In genomic region chr10:81134181-81134587, GRCm38 (mm10) we compare ENCODE assay signal across 8 mouse cellular contexts. TPM values are rescaled to one million over a fixed set of nuclear protein-coding genes. Genes with fewer than 3 reads are reported as not detected.
DNase-seq lines count a peak whose midpoint lies in the region; ATAC-seq and TF ChIP-seq lines count a peak whose summit lies in the region.

No protein-coding gene starts in this region.

- 3% methylated on average over 16 of the region's 16 CpGs for WGBS in heart, embryonic 14.5 days
- WGBS in limb, embryonic 11.5 days, result 2% methylated on average over 16 of the region's 16 CpGs

- peaks cover 5% of the 10 kb centered on the region for H3K27me3 ChIP-seq in heart, embryonic 14.5 days (ENCODE audit: control insufficient read depth, insufficient read depth, low read length)
- H3K27me3 ChIP-seq in limb, embryonic 11.5 days (ENCODE audit: control insufficient read depth, insufficient read depth, low read length), result peaks cover 19% of the 10 kb centered on the region

- no peak for ATAC-seq in heart, embryonic 14.5 days (ENCODE audit: insufficient number of reproducible peaks, insufficient read depth, low FRiP score, low read depth)
- ATAC-seq in limb, embryonic 11.5 days (ENCODE audit: insufficient number of reproducible peaks, low FRiP score, low TSS enrichment, low read depth), result no peak
- peak; percentile 47 for ATAC-seq in monocyte, adult 5-6 weeks (replicated peaks; ENCODE audit: insufficient number of reproducible peaks, low FRiP score, low TSS enrichment, poor library complexity, severe bottlenecking)
- ATAC-seq in activated CD4-positive, CD25-positive, alpha-beta regulatory T cell, adult 4 months, result no peak

- H3K4me2 ChIP-seq in heart, embryonic 14.5 days (ENCODE audit: low read length), result peak overlapping the region; percentile 99
- peak overlapping the region; percentile 8; the same call in 1 of the 2 replicates for H3K4me2 ChIP-seq in limb, embryonic 11.5 days (ENCODE audit: low read depth, severe bottlenecking)

- H3K27ac ChIP-seq in left cerebral cortex, adult 2 months, result peak overlapping the region; percentile 40
- no peak overlapping the region for H3K27ac ChIP-seq in heart, embryonic 14.5 days (replicated peaks in 1 of 2; ENCODE audit: control insufficient read depth in 1 of 2, insufficient read depth in 1 of 2, low read depth in 2 of 2, low read length in 2 of 2)
- no peak overlapping the region for H3K27ac ChIP-seq in limb, embryonic 11.5 days (replicated peaks; ENCODE audit: low read depth, low read length)

- H3K9me3 ChIP-seq in heart, embryonic 14.5 days (ENCODE audit: control insufficient read depth, low read length), result no peaks in the 10 kb centered on the region
- H3K9me3 ChIP-seq in limb, embryonic 11.5 days (ENCODE audit: control insufficient read depth, low read length), result no peaks in the 10 kb centered on the region

- 0 out of 2 replicates have a peak overlapping the region, but pooled peaks have one; percentile 9 for H3K9ac ChIP-seq in heart, embryonic 14.5 days (ENCODE audit: low read length)
- H3K9ac ChIP-seq in limb, embryonic 11.5 days (ENCODE audit: low read length), result no peak overlapping the region

- intact Hi-C loops in left cerebral cortex, adult 2 months (cut with DNase I), result no loop called here
- intact Hi-C loops in left cerebral cortex, postnatal 4 days (cut with DNase I), result no loop called here

- H3K4me1 ChIP-seq in heart, embryonic 14.5 days (ENCODE audit: control insufficient read depth in 2 of 2, insufficient read depth in 2 of 2, low read length in 2 of 2), result peaks cover 15 to 25% of the 10 kb centered on the region in 2 experiments
- H3K4me1 ChIP-seq in limb, embryonic 11.5 days (ENCODE audit: control insufficient read depth, insufficient read depth, low read length), result peaks cover 14% of the 10 kb centered on the region

- peak in 1 of 2 experiments; percentile 63 for DNase-seq in left cerebral cortex, adult 2 months (ENCODE audit: extremely low spot score in 1 of 2, low spot score in 2 of 2)
- DNase-seq in left cerebral cortex, postnatal 4 days, result no peak
- peak; percentile 57 for DNase-seq in brain, adult 2 months (ENCODE audit: low read depth, low spot score)
- DNase-seq in limb, embryonic 11.5 days (ENCODE audit: low spot score), result peak; percentile 43
- DNase-seq in right cerebral cortex, postnatal 4 days, result no peak

- no peak overlapping the region; the same call in 1 of the 2 replicates for H3K4me3 ChIP-seq in left cerebral cortex, adult 2 months
- H3K4me3 ChIP-seq in heart, embryonic 14.5 days (ENCODE audit: control insufficient read depth in 1 of 2, insufficient read depth in 1 of 2, low read depth in 1 of 2, low read length in 2 of 2), result peak overlapping the region in 1 of 2 experiments; percentile 94; a peak in 1 of 4 replicates
- H3K4me3 ChIP-seq in limb, embryonic 11.5 days (ENCODE audit: low read depth, low read length), result no peak overlapping the region

- no peak for TF ChIP-seq CTCF in left cerebral cortex, adult 2 months (IDR thresholded peaks at IDR 0.05)

- no peaks in the 10 kb centered on the region for H3K36me3 ChIP-seq in heart, embryonic 14.5 days (ENCODE audit: control insufficient read depth, insufficient read depth, low read length)
- no peaks in the 10 kb centered on the region for H3K36me3 ChIP-seq in limb, embryonic 11.5 days (ENCODE audit: control insufficient read depth, insufficient read depth, low read length)

RNA-seq across cellular contexts. Expression of gene Zbtb7a, which starts 0.8 kb away (rescaled TPM):
- 100 to 1,000 TPM; 130 to 132 TPM for total RNA-seq in left cerebral cortex, adult 2 months (2021)
- 10 to 100 TPM; 23.3 to 24.7 TPM for total RNA-seq in left cerebral cortex, postnatal 4 days (2021)
- polyA plus RNA-seq in heart, embryonic 14.5 days (2014; fragmentation: Nextera tagmentation; extraction: Ambion mirVana), result 16.8 and 18.8 TPM in 2 replicates
- polyA plus RNA-seq in limb, embryonic 11.5 days (2014; fragmentation: Nextera tagmentation; extraction: Ambion mirVana), result 6.7 and 8.4 TPM in 2 replicates
- 28.4 to 40.6 TPM (median 30.5 TPM) in 3 replicates for total RNA-seq in monocyte, adult 5-6 weeks (2017)
- 10 to 100 TPM; 10.7 to 12.4 TPM for polyA plus RNA-seq in activated CD4-positive, CD25-positive, alpha-beta regulatory T cell, adult 4 months (2017; shearing (Covaris generic))

RNA-seq across cellular contexts. Expression of gene Map2k2, which starts 28.5 kb away (rescaled TPM):
- 100 to 1,000 TPM; 136 to 150 TPM for total RNA-seq in left cerebral cortex, adult 2 months (2021)
- 100 to 1,000 TPM; 153 to 167 TPM for total RNA-seq in left cerebral cortex, postnatal 4 days (2021)
- 147 and 159 TPM in 2 replicates for polyA plus RNA-seq in heart, embryonic 14.5 days (2014; fragmentation: Nextera tagmentation; extraction: Ambion mirVana)
- 230 and 239 TPM in 2 replicates for polyA plus RNA-seq in limb, embryonic 11.5 days (2014; fragmentation: Nextera tagmentation; extraction: Ambion mirVana)
- 62.4 to 77.3 TPM (median 66.5 TPM) in 3 replicates for total RNA-seq in monocyte, adult 5-6 weeks (2017)
- 10 to 100 TPM; 21.3 to 26.5 TPM for polyA plus RNA-seq in activated CD4-positive, CD25-positive, alpha-beta regulatory T cell, adult 4 months (2017; shearing (Covaris generic))

RNA-seq across cellular contexts. Expression of gene Pias4, which starts 33.5 kb away (rescaled TPM):
- 10 to 100 TPM; 26.7 to 32.0 TPM for total RNA-seq in left cerebral cortex, adult 2 months (2021)
- total RNA-seq in left cerebral cortex, postnatal 4 days (2021), result 10 to 100 TPM; 29.6 to 30.4 TPM
- polyA plus RNA-seq in heart, embryonic 14.5 days (2014; fragmentation: Nextera tagmentation; extraction: Ambion mirVana), result 33.5 and 34.0 TPM in 2 replicates
- polyA plus RNA-seq in limb, embryonic 11.5 days (2014; fragmentation: Nextera tagmentation; extraction: Ambion mirVana), result 53.3 and 56.9 TPM in 2 replicates
- total RNA-seq in monocyte, adult 5-6 weeks (2017), result 13.0 to 24.9 TPM (median 21.2 TPM) in 3 replicates
- polyA plus RNA-seq in activated CD4-positive, CD25-positive, alpha-beta regulatory T cell, adult 4 months (2017; shearing (Covaris generic)), result 10 to 100 TPM; 17.6 to 23.8 TPM

RNA-seq across cellular contexts. Expression of gene Creb3l3, which starts 35.5 kb away (rescaled TPM):
- under 1 TPM; 0.25 to 0.33 TPM for total RNA-seq in left cerebral cortex, adult 2 months (2021)
- total RNA-seq in left cerebral cortex, postnatal 4 days (2021), result under 1 TPM; 0.22 to 0.60 TPM
- 0.27 and 0.46 TPM in 2 replicates for polyA plus RNA-seq in heart, embryonic 14.5 days (2014; fragmentation: Nextera tagmentation; extraction: Ambion mirVana)
- polyA plus RNA-seq in limb, embryonic 11.5 days (2014; fragmentation: Nextera tagmentation; extraction: Ambion mirVana), result 0.27 and 0.28 TPM in 2 replicates
- 0.39 TPM in 1 of 3 replicates, not detected in the others for total RNA-seq in monocyte, adult 5-6 weeks (2017)
- not detected for polyA plus RNA-seq in activated CD4-positive, CD25-positive, alpha-beta regulatory T cell, adult 4 months (2017; shearing (Covaris generic))

RNA-seq across cellular contexts. Expression of gene Eef2, which starts 42.2 kb away (rescaled TPM):
- 100 to 1,000 TPM; 884 to 901 TPM for total RNA-seq in left cerebral cortex, adult 2 months (2021)
- 1,000 to 10,000 TPM; 1,312 to 1,322 TPM for total RNA-seq in left cerebral cortex, postnatal 4 days (2021)
- polyA plus RNA-seq in heart, embryonic 14.5 days (2014; fragmentation: Nextera tagmentation; extraction: Ambion mirVana), result 331 and 337 TPM in 2 replicates
- 428 TPM in 2 replicates for polyA plus RNA-seq in limb, embryonic 11.5 days (2014; fragmentation: Nextera tagmentation; extraction: Ambion mirVana)
- 1,029 to 1,258 TPM (median 1,077 TPM) in 3 replicates for total RNA-seq in monocyte, adult 5-6 weeks (2017)
- 1,000 to 10,000 TPM in 1 of 2 experiments, 100 to 1,000 TPM in 1; 933 to 1,303 TPM for polyA plus RNA-seq in activated CD4-positive, CD25-positive, alpha-beta regulatory T cell, adult 4 months (2017; shearing (Covaris generic))

Comparison
In these comparisons a context has a peak if more than half of its experiments do, and no peak if none do; other contexts are left out.
1. DNase-seq: peak in brain, adult 2 months (single experiment) and limb, embryonic 11.5 days (single experiment); none in left cerebral cortex, postnatal 4 days (single experiment) and right cerebral cortex, postnatal 4 days (single experiment).